Mouse (Mus musculus) urinary bladder, postnatal 14 days (tissue): ENCODE measurements around the gene Fpr-rs7.

Source experiments
- DNase-seq: peaks from one replicate; pipeline ENCODE4 v3.0.0; 2021; ENCODE audit warnings: low spot score

Gene Fpr-rs7

GRCm38 (mm10) chr17:20114126-20114525, at the start of gene Fpr-rs7:
TSS of gene Fpr-rs7 (minus strand) at chr17:20114226.
- DNase-seq, result no peak

DNA sequence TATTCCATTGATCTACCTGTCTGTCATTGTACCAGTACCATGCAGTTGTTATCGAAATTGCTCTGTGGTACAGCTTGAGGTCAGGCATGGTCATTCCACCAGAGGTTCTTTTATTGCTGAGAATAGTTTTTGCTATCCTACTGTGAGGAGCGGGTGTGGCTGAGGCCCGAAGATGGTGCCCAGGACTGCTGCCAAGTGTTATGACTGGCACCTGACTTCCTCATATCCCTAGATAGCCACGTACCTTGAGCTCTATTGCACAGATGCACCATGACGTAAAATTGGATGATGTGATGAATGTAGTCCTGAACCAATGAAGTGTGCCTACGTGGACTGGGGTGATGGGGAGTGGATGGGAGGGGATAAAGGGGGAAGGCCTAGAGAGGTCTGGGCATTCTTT, 39.9 kb downstream of the Fpr-rs7 start:
- DNase-seq, result no peak

DNA sequence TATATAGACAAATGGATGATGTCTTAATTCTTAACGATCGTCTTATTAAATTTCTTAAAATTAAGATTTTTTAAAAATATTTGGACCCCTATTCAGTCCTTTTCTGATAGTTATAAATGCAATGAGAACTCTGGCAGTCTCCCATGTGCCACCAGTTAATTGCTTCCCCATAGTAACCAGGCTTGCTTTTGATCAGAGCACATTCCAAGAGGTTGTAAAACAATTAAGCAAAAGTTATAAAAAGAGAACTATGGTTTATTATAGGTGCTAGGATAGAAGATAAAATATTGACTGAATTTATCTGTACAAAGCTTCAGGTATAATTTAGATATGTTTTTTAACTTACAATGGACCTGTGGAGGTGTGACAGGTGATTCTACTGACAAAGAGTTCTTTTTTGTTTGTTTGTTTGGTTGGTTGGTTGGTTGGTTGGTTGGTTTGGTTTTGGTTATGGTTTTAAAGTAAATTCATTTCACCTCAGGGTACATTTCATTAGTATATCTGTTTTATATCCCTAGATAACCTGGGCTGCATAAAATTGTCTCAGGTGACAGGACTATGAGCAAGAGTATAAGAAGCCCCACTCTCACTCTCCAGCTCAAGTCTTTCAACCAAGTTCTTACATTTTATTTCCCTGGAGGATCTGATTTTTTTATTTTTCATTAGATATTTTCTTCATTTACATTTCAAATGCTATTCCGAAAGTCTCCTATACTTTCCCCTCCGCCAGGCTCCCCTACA, 42.2 kb downstream of the Fpr-rs7 start:
- DNase-seq, result no peak
